Mouse (Mus musculus): Measurements from ENCODE around the gene Smarce1.

DNA sequence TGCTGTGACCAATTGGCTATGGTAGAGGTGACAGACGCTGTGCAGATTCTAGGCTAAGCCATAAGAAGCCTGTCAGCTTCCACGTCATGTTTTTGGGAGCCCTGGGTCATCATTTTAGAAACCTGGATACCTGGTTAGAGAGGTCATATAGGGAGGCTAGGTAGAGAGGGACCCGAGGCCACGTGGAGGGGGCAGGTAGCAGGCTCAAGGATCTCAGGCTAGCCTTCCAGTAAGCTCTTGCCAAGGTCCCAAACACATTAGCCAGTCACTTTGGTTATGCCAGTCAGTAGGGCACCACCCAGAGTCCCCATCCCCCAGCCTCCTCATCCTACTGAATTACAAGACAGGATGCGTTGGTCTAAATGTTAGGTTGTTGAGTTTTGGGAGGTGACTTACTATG is 11.2 kb upstream of the Smarce1 start:
- TF ChIP-seq NRF1 (IDR thresholded peaks at IDR 0.05; ENCODE audit: insufficient read depth, low read depth, low read length, poor library complexity, severe bottlenecking), result no peak
- no peak for TF ChIP-seq POLR2AphosphoS2 (IDR thresholded peaks at IDR 0.05; ENCODE audit: low read length)
- TF ChIP-seq MAFK (IDR thresholded peaks at IDR 0.05; ENCODE audit: borderline replicate concordance, low read depth, low read length), result no peak
- TF ChIP-seq ELF1 (IDR thresholded peaks at IDR 0.05; ENCODE audit: low read depth, low read length), result no peak
- no peak for TF ChIP-seq POLR2A (IDR thresholded peaks at IDR 0.05; ENCODE audit: control insufficient read depth in 1 of 2, insufficient read depth in 1 of 2, low read depth in 1 of 2, low read length in 2 of 2, poor library complexity in 1 of 2)
- no peak for TF ChIP-seq SIN3A (IDR thresholded peaks at IDR 0.05; ENCODE audit: low read length)
- TF ChIP-seq KAT2A (conservative IDR thresholded peaks at IDR 0.05; ENCODE audit: low read depth, low read length), result no peak
- TF ChIP-seq E2F4 (IDR thresholded peaks at IDR 0.05; ENCODE audit: borderline replicate concordance, low read depth, low read length), result no peak
- TF ChIP-seq CTCF (IDR thresholded peaks at IDR 0.05 in 2 of 3, conservative IDR thresholded peaks at IDR 0.05 in 1 of 3; ENCODE audit: control insufficient read depth in 1 of 3, insufficient read depth in 1 of 3, low read depth in 2 of 3, low read length in 3 of 3, poor library complexity in 1 of 3, severe bottlenecking in 1 of 3), result no peak
- no peak for TF ChIP-seq ZC3H11A (IDR thresholded peaks at IDR 0.05; ENCODE audit: low read depth, low read length)
- TF ChIP-seq SMC3 (IDR thresholded peaks at IDR 0.05; ENCODE audit: low read depth, low read length), result no peak
- TF ChIP-seq ZNF384 (IDR thresholded peaks at IDR 0.05; ENCODE audit: low read depth, low read length), result no peak
- TF ChIP-seq GATA1 (IDR thresholded peaks at IDR 0.05; ENCODE audit: low read depth, low read length), result no peak
- TF ChIP-seq ZKSCAN1 (IDR thresholded peaks at IDR 0.05; ENCODE audit: low read depth, low read length), result no peak

Data from MEL (cell line).